Mouse (Mus musculus): ENCODE results near the gene Olfr1395.

Gene Olfr1395

DNA sequence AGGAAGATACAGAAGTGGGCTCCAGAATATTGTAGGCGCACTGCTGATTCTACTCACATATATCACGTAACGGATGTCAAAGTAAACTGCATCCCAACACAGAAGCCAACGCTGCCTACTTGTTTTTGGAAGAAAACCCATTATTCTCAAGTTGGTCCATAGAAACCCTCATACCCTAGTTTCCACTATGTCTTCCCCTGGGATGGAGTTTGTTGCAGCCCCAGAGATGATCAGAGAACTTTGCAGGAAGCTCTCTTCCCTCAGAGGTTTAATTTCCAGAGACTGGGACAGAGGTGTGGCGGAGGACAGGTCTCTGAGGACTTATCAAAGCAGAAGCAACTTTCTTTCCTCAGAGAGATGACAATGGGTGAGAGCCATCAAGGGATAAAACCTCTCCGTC lies at the start of gene Olfr1395:
TSS of gene Olfr1395 (plus strand) at position 301 of the 400 bp plus-strand sequence.
- DNase-seq: no peak

- DNase-seq: peak in 1 of 2 experiments; percentile 27
Observed at GRCm38 (mm10) chr11:49092786-49093185, 49.3 kb upstream of the Olfr1395 start.

GRCm38 (mm10) chr11:49093861-49094660 lies 48.0 kb upstream of the Olfr1395 start:
- DNase-seq: peak in 1 of 2 experiments; percentile 35

DNA sequence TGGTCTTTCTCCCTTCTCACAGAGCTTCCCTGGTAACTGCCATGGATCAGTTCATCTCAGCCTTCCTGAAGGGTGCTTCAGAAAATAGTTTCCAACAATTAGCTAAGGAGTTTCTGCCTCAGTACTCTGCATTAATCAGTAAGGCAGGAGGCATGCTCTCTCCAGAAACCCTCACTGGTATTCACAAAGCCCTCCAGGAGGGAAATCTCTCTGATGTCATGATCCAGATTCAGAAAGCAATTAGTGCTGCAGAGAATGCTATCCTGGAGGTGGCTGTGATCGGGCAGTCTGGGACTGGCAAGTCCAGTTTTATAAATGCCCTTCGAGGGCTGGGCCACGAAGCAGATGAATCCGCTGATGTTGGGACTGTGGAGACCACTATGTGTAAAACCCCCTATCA lies 46.7 kb upstream of the Olfr1395 start:
- DNase-seq: no peak

DNA sequence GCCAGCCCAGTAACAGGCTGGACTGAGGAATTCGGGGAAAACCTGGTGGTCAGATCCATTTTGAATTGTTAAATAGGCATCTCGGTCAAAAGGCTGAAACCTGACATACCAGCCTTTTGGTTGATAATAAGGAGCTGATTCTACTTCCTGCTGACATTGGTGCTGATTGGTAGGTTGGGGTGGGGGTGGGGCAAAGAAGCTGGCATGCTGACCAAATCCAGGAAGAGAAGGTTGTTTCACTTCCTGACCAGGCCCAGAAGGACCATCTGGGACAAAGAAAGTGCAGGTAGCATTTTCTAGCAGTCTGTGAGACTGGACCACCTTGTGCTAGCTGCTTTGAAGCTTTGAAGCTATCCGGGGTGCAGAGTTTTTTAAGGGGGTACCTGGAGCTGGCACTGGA lies 41.7 kb upstream of the Olfr1395 start:
- no peak for DNase-seq

GRCm38 (mm10) chr11:49101500-49101899 lies 40.6 kb upstream of the Olfr1395 start:
- peak in 1 of 2 experiments; percentile 49 for DNase-seq

DNA sequence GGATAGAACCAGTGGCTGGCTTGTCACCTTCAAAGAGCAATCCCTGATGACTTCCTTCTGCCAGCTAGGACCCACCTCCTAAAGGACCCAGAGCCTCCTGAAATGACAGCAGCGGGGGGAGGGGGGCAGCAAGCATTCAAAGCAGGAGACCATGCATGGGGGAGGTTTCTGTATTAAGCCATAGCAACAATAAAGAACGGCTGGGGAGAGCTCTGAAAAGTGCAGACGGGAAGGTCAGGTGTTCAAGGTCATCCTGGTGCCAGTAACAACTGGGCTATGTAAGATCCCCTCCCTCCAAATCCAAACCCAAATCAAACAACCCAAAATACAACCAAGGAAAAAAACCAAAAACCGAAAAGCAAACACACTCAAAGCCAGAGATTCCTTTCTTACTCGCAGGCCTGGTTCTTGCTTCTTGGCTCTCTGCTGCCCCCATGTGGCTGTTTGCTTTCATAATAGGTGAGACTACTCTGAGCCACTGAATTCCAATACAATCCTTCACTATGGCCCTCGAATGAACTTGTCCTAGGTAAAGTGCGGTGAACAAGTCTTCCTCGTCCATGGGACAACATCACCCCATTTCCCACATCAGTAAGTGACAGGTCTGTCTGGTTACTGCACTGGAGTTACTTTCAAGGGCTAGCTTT lies 38.9 kb upstream of the Olfr1395 start:
- DNase-seq: peak; percentile 95 to 96

DNA sequence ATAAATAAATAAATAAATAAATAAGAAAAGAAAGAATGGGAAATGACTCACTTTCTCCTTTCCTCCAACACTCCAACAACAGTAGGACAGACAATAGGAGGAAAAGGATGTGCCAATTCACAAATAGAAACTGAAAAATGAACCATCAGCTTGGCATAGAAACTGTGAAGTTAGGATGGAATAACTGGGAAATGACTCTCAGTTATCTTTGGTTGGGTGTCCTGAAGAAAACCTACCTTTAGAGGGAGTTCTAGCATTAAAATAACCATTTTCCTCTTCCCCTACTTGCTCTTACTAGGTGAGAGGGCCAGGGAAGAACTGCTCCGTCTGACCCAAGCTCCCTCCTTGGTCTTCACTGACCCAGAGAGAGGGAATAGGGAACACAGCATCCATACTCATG lies 36.3 kb upstream of the Olfr1395 start:
- no peak for DNase-seq

- DNase-seq: no peak
Observed at GRCm38 (mm10) chr11:49107650-49108537, 34.2 kb upstream of the Olfr1395 start.

DNA sequence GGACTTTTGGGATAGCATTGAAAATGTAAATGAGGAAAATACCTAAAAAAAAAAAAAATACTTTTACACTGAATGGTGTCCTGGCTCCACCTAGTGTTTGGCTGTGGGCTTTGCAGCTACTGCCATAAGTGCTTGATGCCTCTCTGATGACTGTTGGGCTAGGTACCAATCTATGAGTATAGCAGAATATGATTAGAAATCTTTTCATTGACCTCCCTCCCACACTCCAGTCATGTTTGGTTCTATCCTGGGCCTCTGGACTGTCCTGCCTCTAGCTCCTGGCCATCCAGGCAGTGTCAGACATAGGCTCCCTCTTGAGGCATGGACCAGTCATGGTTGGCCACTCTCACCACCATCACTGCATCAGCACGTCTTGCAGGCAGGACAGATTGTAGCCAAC lies 33.2 kb upstream of the Olfr1395 start:
- DNase-seq: peak; percentile 67

DNA sequence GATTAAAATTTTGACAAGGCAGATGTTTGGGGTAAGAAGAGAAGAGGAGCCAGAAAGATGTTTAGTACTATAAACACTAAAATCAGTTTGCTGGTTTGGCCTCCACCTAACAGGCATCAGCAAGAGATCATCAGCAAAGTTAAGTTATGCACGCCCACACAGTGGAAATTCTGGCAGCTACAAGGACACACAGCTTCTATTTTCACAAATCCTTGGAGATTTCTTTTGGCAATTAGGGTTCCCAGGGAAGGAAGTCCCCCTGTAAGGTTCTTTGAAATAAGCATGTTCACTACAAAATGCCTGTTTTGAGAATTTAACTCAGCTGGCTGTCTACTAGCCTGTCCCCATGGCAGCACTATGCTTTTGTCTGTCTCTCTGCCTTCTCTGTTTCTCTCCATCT lies 31.1 kb upstream of the Olfr1395 start:
- DNase-seq: no peak

DNA sequence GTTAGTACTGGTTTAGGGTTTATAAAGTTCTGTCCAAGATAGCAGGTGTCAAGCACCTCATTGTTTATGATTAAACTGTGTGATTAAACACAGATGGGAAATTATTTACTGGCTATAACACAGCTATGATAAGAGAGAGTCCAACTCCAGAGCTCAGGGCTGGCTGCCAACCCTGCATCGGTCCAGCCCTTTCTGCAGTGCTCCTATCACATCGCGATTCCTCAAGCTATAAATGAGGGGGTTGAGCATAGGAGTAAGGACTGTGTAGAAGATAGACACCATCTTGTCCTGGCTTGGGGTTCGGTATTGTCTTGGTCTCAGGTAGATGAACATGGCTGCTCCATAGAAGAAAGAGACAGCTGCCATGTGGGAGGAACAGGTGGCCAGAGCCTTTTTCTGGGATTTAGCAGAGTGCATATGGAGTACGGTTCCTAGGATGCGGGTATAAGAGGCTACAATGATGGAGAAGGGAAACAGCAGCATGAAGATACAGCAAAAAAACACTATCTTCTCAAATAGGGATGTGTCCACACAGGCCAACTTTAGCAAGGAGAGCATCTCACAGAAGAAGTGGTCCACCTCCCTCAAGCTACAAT lies 29.4 kb upstream of the Olfr1395 start:
- DNase-seq: no peak

DNA sequence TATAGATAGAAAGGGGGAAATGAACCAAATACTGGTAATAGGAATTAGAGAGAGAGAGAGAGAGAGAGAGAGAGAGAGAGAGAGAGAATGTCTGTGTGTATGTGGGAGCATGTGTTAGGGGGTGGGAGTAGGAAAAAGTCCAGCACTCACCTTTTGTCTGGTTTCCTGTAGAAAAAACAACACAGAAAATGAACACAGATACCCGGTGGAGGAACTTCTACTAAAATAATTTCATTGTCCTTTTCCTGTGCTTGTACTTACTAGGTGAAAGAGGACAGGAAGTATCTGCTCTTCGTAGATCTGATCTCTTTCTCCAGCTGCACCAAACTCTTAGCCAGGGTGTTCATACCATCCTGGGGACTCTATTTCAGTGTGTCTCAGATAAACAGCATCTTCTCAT lies 27.9 kb upstream of the Olfr1395 start:
- DNase-seq: no peak

DNA sequence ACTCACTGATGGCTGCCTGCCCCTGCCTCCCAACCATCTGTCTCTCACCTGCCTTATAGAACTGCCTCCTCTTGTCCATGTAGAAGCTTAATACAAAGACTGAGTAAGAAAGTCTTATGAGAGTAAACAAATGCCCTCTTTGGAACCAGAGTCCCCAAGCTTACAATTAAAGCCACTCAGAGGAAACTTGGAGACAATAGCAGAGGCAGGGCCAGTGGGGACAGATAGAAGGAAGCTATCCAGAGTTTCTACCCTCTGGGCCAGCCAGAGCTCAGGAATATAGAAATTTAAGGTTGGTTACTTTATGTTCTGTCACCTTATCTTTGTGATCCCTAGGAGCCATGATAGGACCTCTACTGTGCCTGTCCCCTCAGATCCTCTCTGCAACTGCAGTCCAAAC lies 27.3 kb upstream of the Olfr1395 start, which contains the start of gene Olfr1396:
TSS of gene Olfr1396 (minus strand) at position 101 of the 400 bp plus-strand sequence.
- no peak for DNase-seq

DNA sequence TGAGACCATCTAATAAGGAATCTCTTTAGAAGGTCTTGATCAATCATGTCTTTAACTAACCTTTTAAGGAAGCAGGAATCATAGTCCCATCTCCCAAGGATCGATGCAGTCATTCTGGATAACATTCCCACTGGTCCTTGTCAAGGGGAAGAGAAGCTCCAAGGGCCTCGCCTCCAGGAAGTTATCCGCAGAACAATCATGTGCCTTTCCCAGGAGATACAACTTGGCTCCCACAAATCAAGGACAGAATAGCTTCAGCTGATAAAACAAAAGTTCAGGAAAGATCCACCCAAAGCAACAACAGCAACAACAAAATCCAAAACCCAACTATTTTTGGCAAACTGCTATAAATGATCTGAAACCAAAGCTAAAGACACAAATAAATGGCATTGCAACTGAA lies 22.4 kb upstream of the Olfr1395 start:
- no peak for DNase-seq

DNA sequence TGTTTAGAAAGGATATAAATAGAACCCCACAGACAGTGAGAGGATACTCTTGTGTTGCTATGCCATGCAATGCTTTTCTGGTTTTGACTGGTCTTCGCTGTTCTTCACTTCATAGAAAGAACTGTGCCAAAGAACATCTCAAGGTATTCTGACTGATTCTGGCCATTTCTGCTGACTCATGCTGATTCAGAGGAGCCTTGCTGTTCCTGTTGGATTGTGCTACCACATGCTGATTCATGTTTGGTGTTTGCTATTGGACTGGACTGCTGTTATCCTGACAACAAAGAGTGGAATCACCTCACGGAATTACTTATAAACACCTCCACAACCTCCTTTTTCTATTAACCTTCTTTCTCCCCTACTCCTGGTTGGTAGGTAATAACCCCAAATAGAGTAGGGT lies 17.9 kb upstream of the Olfr1395 start:
- DNase-seq: no peak

- DNase-seq: no peak
Observed at GRCm38 (mm10) chr11:49154077-49154476, 12.0 kb downstream of the Olfr1395 start, which contains the start of gene Olfr1394. Gene Olfr1394, plus strand, starts transcription at chr11:49154377.

DNA sequence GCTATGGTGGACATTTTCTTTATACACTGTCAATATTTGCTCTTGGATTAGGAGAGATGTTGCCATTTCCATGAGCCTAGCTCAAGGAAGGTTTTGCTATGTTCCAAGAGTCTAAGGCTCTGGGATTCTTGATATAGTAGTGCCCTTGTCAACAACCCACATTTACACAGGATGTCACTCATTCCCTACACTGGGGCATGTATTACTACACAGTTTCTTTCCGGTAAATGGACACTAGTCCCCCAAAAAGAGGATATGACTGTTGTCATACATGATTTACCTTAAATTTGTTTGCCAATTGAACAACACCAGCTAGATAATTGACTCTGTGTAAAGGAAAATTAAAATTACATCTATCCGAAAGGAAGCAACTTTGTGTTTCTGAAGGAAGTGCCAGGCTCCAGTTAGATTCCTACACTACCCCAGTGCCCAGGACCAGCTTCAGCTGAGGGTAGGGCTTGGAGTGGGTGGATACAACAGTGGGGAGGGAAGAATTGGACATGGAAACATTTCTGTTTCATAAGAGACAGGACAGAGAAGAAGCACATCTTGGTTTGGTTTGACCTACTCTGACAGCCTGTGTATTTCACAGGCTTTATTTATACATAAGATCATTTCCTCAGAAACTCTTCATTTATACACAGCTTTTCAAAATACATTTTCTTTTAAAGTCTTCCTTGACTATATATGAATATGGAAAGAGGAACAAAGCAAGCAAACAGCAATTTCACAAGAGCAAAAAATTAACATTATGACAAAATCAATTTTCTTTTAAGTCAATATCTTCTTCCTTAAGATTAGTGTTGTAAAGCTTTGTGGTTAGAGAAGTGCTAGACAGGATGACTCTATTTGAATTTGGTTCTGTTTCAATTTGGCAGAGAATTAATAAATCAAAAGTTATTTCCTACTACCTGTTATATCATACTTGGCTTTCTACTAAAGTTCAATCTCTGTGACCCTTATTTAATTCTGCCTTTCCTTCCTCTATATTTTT lies 15.0 kb downstream of the Olfr1395 start:
- no peak for DNase-seq

GRCm38 (mm10) chr11:49168839-49169611 lies 27.0 kb downstream of the Olfr1395 start:
- no peak for DNase-seq

GRCm38 (mm10) chr11:49170576-49170975 lies 28.5 kb downstream of the Olfr1395 start:
- DNase-seq: no peak

- peak in 1 of 2 experiments; percentile 13 for DNase-seq
Observed at GRCm38 (mm10) chr11:49175345-49175744, 33.3 kb downstream of the Olfr1395 start.
